Mouse (Mus musculus): ENCODE measurements around the gene 1700022I11Rik. TPM values are rescaled to one million over a fixed set of nuclear protein-coding genes. Genes with fewer than 3 reads are reported as not detected.

The 1700022I11Rik gene
- polyA plus RNA-seq, 3 experiments from 2014 or later, result 0.35 to 1.1 TPM; not detected in 1

- no peak for ATAC-seq
Observed at GRCm38 (mm10) chr4:43004951-43005350, 35.5 kb downstream of the 1700022I11Rik start.

GRCm38 (mm10) chr4:43005765-43006164, 36.4 kb downstream of the 1700022I11Rik start:
- ATAC-seq, result peak; percentile 66

DNA sequence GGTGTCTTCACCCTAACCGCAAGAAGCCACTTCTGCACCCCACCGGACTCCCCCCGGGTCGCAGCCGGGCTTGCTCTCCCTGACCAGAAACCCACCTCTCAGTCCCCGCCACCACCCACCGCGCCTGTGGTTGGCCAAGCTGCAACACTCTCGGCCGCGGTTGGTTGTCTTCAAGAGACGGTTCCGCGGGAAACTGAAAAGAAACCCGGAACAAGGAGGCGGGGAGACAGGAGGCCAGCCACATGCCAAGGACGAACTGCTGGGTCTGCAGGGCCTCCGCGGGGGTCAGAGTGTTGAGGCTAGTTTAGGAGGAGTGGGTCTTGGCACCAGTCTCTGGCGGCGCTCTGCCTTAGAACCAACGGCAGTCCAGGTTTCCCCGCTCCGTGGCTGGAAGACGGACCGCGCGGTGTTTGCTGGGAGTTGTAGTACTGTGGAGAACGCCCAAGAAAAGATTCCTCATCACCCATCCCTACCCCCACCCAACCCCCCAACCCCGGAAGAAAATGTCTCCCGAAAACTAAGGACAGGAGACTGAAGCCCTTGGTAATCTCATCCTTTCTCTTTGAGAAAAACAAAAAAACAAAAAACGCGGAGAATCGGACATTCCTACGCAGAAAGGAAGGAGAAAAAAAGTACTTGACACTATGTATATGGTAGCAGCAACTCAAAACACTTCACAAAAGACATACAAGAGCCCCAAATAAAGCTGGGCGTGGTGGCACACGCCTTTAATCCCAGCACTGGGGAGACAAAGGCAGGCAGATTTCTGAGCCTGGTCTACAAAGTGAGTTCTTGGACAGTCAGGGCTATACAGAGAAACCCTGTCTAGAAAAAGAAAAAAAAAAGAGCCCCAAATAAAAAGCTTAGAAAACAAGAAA, 41.0 kb downstream of the 1700022I11Rik start, which contains the start of gene Fancg:
Gene Fancg (minus strand): TSS at position 346 of the 878 bp plus-strand sequence.
- ATAC-seq, result peak; percentile 90

DNA sequence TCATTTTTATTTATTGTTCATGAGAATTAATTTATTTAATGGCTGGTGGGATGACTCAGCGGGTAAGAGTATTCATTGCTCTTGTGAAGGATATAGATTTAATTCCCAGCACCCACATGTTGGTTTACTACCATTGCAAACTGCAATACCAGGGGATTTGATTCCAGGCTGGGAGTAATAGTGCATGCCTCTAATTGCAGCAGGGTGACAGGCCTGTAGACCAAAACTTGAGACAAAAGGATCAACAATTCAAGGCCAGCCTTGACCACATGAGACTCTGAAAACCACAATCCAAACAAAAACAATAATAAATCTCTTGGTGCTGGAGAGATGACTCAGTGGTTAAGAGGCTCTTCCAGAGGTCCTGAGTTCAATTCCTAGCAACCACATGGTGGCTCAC, 42.7 kb downstream of the 1700022I11Rik start:
- no peak for ATAC-seq

DNA sequence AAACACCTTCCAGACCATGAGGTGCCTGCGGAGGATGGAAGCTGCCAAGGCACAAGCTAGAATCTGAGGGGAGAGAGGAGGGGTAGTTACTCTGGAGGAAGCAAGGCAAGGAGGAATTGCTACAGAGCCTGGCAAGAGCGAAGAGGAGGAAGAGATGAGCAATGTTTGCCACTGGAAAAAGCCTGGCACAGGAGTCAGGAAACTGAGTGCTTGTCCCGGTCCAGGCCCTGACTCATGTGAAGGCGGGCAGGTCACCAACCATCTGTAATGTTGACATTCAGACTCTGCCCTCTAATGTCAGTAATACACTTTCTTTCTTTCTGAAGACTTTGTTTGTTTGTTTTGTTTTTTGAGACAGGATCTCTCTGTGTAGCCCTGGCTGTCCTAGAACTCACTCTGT, 48.8 kb downstream of the 1700022I11Rik start:
- ATAC-seq, result no peak

DNA sequence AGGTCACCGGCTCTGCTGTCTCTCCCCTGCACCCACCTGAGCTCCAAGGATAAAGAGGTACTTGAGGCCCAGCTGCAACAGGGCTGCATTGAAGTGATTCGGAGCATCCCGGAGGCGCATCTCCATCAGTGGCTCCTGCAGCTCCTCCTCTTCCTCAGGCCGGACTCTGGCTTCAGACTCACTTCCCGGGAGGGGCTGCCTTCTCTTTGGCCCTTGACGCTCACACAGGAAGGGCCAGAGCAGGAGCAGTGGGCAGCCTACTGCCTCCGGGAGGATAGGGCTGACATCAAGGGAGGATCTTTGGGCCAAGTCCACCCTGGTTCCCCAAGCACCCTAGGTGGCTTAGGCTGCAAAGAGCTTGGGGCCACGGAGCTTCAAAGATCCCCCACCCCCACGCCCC, 49.8 kb downstream of the 1700022I11Rik start:
- ATAC-seq, result no peak

- ATAC-seq, result no peak
Observed at GRCm38 (mm10) chr4:43019641-43020465, 50.4 kb downstream of the 1700022I11Rik start.

DNA sequence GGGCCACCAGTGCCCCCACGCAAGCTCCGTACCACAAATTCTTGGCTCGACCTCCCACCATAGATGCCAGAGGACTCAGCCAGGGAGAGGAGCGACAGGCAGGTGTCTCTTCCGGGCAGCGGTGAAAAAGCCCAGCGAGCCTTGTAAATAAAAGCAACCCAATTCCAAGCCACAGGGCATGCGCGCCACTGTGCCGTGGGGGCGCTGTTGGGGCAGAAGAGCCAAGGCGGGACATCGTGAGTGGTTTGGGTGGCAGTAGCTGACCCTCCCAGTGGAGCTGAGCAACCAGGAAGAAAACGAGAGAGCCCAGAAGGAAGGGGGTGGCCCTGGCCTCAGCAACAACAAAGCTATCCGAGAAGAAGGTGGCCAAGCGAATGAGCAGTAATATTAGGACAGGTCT, 51.5 kb downstream of the 1700022I11Rik start:
- ATAC-seq, result no peak

- no peak for ATAC-seq
Observed at GRCm38 (mm10) chr4:43021341-43021740, 51.9 kb downstream of the 1700022I11Rik start.

- ATAC-seq, result no peak
Observed at GRCm38 (mm10) chr4:43024673-43025072, 55.3 kb downstream of the 1700022I11Rik start.

- peak; percentile 93 for ATAC-seq
Observed at GRCm38 (mm10) chr4:43025084-43025960, 55.9 kb downstream of the 1700022I11Rik start, which contains the start of gene Pigo. Pigo (minus strand) TSS chr4:43025819.

DNA sequence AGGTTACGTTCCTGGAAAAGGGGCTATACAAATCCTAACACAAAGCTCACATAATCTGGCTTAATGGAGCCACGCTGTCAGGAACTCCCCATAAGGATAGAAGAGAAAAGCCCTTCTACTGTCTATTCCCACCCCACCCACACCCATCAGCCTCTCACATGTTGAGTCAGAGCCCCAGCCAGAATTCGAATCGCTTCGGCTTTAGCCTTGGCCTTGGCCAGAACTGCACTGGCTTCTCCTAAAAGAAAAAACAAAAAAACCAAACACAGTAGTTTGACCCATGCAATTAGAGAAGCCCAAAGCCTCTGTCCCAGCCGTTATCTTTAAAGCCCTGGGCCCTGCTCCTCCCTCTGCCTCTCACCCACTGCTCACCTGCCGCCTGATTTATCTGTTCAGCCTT, 59.7 kb downstream of the 1700022I11Rik start:
- ATAC-seq, result no peak

DNA sequence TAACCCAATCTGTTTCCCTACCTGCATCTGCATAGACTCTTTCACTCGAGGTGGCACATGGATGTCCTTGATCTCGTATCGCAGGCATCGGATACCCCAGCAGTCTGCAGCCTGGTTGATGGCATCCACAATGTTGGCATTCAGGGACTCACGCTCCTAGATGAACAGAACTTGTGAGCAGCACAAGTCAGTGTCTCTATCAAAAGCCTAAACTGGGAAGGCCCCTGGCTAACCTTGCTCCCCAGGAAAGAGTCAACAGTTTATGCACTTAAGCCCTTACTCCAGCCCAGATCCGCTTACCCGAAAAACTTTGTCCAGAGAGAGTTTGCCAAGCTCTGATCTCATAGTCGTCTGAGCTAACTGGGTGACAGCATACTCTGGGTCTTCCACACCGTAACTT, 60.3 kb downstream of the 1700022I11Rik start:
- no peak for ATAC-seq

DNA sequence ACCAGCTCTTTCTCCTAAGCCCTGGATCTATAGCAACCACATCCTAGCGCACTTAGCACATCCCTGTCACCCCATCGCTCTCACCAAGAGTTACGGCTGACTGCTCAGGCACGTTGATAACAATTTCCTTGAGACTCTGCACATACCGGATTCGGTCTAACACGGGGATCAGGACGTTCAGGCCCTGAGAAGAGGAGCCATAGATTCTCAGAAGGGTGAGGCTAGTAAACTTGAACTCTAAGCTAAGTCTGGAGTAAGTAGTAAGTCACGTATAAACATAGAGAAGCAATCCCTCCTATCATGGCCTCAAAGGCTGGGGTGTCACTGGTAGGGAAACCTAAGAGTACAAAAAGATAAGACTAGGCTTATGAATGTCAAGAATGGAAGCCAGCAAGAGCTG, 60.9 kb downstream of the 1700022I11Rik start:
- ATAC-seq, result no peak

DNA sequence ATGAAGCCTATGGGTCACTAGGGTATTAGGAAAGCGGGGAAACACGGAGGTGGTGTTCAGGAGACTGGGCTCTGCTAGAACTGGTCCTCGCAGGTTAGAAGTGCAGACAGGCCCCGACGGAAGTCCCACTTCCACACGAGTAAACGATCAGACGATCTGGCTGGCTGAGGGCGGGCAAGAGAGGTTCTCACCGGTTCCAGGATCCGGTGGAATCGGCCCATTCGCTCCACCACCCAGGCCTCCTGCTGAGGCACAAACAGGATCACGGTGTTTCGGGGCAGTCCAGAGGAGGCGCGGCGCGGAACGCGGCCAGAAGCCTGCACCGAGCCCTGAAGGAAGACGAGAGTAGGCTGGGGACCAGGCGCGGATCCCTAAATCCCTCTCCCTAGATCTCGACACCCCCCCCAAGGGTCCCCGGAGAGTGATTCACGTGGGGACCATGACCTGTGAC, 61.4 kb downstream of the 1700022I11Rik start:
- ATAC-seq, result peak; percentile 37

- ATAC-seq, result peak; percentile 93
Observed at GRCm38 (mm10) chr4:43031237-43031995, 62.0 kb downstream of the 1700022I11Rik start, which contains the start of gene Stoml2. Stoml2 (minus strand) TSS chr4:43031710.

DNA sequence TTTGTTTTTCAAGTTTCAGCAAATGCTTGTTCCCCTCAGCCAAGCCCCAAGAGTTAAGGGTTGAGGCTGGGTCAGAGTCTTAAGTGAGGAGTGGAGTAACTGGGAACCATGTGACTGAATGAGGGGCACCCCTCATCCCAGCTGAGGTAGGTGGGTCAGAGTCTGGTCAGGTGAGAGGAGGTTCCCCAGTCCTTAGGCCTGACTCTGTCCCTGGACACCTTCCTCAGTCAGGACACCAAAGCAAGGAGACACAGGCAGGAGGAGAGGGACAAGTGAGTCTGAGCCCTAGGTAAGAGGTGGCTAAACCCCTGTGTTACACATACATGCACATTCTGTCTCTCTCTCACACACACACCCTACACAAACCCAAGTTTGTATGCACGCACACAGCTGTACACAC, 63.1 kb downstream of the 1700022I11Rik start:
- no peak for ATAC-seq

All from inflammation-experienced regulatory T-cells, adult 6 months (primary cell).